Mouse (Mus musculus): ENCODE data around the gene Nynrin. TPM values are rescaled to one million over a fixed set of nuclear protein-coding genes. Genes with fewer than 3 reads are reported as not detected.

Nynrin gene
- polyA plus RNA-seq, 1 experiment from 2014 or later = 25.0 TPM

DNA sequence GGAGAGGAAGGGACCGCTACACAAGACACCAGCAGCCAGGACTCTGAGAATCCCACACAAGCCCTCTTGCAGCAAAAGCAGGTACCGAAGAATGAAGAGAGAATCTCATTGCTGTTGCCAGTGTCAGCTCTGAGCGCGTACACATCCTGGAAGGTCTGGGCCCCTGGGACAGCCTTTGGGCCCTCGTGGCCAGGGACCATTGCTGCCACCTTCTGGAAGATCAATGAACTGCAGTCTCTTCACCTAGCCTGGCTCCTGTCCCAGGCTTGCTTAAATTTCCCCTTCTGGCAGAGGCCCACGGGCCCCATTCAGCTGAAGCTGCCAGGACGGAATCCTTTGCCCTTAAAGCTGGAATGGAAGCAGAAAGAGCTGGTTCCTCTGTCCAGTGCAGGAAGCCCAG, 10.0 kb downstream of the Nynrin start:
- Histone ChIP-seq H3K27ac (replicated peaks) (peak overlapping the region; percentile 48; the same call in 1 of the 2 replicates), H3K4me2 (replicated peaks) (no peak overlapping the region)
- 22% methylated on average over 7 of the region's 7 CpGs for WGBS

GRCm38 (mm10) chr14:55866962-55867361, 13.2 kb downstream of the Nynrin start:
- no peak overlapping the region for H3K9ac ChIP-seq
- no peak overlapping the region for H3K4me3 ChIP-seq (replicated peaks)
- H3K9me3 ChIP-seq (replicated peaks) = no peaks in the 10 kb centered on the region
- no peak overlapping the region for H3K4me2 ChIP-seq (replicated peaks)
- H3K36me3 ChIP-seq = peaks cover 92% of the 10 kb centered on the region
- no peak for ATAC-seq (ENCODE audit: insufficient number of reproducible peaks, low FRiP score, low TSS enrichment, low read depth)
- peaks cover 21% of the 10 kb centered on the region for H3K4me1 ChIP-seq
- WGBS = 38% methylated on average over 4 of the region's 4 CpGs
- H3K27me3 ChIP-seq = no peaks in the 10 kb centered on the region
- no peak overlapping the region for H3K27ac ChIP-seq (replicated peaks)

More for the DNA sequence above, 10.0 kb downstream of the Nynrin start:
- peaks cover 61% of the 10 kb centered on the region for H3K36me3 ChIP-seq
- peaks cover 40% of the 10 kb centered on the region for H3K4me1 ChIP-seq
- no peaks in the 10 kb centered on the region for H3K9me3 ChIP-seq (replicated peaks)
- no peak overlapping the region for H3K9ac ChIP-seq
- no peak overlapping the region for H3K4me3 ChIP-seq (replicated peaks)
- peak; percentile 75 for ATAC-seq (ENCODE audit: insufficient number of reproducible peaks, low FRiP score, low TSS enrichment, low read depth)
- no peaks in the 10 kb centered on the region for H3K27me3 ChIP-seq

- WGBS = 88% methylated on average over 14 of the region's 14 CpGs
- no peaks in the 10 kb centered on the region for H3K9me3 ChIP-seq (replicated peaks)
Observed at GRCm38 (mm10) chr14:55868230-55869026, 14.6 kb downstream of the Nynrin start.

GRCm38 (mm10) chr14:55869538-55869937, 15.7 kb downstream of the Nynrin start:
- no peak overlapping the region for H3K4me3 ChIP-seq (replicated peaks)
- no peak overlapping the region for H3K27ac ChIP-seq (replicated peaks)
- H3K4me2 ChIP-seq (replicated peaks) = no peak overlapping the region
- WGBS = 90% methylated on average over 6 of the region's 6 CpGs
- no peaks in the 10 kb centered on the region for H3K9me3 ChIP-seq (replicated peaks)
- peaks cover 13% of the 10 kb centered on the region for H3K4me1 ChIP-seq
- no peaks in the 10 kb centered on the region for H3K27me3 ChIP-seq
- peaks cover 82% of the 10 kb centered on the region for H3K36me3 ChIP-seq
- H3K9ac ChIP-seq = no peak overlapping the region
- ATAC-seq (ENCODE audit: insufficient number of reproducible peaks, low FRiP score, low TSS enrichment, low read depth) = no peak

More at GRCm38 (mm10) chr14:55868230-55869026, 14.6 kb downstream of the Nynrin start:
- H3K4me1 ChIP-seq = peaks cover 10% of the 10 kb centered on the region
- no peak overlapping the region for H3K4me2 ChIP-seq (replicated peaks)
- no peak overlapping the region for H3K4me3 ChIP-seq (replicated peaks)
- no peaks in the 10 kb centered on the region for H3K27me3 ChIP-seq
- no peak overlapping the region for H3K9ac ChIP-seq
- no peak overlapping the region for H3K27ac ChIP-seq (replicated peaks)
- ATAC-seq (ENCODE audit: insufficient number of reproducible peaks, low FRiP score, low TSS enrichment, low read depth) = no peak
- peaks cover 92% of the 10 kb centered on the region for H3K36me3 ChIP-seq

GRCm38 (mm10) chr14:55872039-55872438, 18.2 kb downstream of the Nynrin start:
- ATAC-seq (ENCODE audit: insufficient number of reproducible peaks, low FRiP score, low TSS enrichment, low read depth) = no peak
- no peak overlapping the region for H3K4me3 ChIP-seq (replicated peaks)
- 91% methylated on average over 12 of the region's 12 CpGs for WGBS
- H3K27ac ChIP-seq (replicated peaks) = no peak overlapping the region
- no peaks in the 10 kb centered on the region for H3K27me3 ChIP-seq
- H3K4me1 ChIP-seq = peaks cover 13% of the 10 kb centered on the region
- no peaks in the 10 kb centered on the region for H3K9me3 ChIP-seq (replicated peaks)
- H3K9ac ChIP-seq = no peak overlapping the region
- peaks cover 57% of the 10 kb centered on the region for H3K36me3 ChIP-seq
- no peak overlapping the region for H3K4me2 ChIP-seq (replicated peaks)

DNA sequence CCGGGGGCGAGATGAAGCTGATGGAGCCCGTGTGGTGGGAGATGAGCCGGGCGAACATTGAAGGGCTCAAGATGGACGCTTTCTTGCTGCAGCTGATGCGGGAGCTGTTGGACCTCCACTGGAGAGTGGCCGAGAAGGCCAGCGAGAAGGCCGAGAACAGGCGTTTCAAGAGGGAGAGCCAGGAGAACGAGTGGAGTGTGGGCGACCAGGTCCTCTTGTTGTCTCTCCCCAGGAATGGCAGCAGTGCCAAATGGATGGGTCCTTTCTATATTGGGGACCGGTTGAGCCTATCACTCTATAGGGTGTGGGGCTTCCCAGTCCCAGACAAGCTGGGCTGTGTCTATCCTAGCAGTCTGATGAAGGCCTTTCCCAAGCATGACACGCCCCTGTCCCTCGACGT, 18.7 kb downstream of the Nynrin start:
- H3K4me2 ChIP-seq (replicated peaks) = no peak overlapping the region
- no peaks in the 10 kb centered on the region for H3K27me3 ChIP-seq
- peaks cover 54% of the 10 kb centered on the region for H3K36me3 ChIP-seq
- peaks cover 16% of the 10 kb centered on the region for H3K4me1 ChIP-seq
- H3K27ac ChIP-seq (replicated peaks) = no peak overlapping the region
- ATAC-seq (ENCODE audit: insufficient number of reproducible peaks, low FRiP score, low TSS enrichment, low read depth) = no peak
- WGBS = 86% methylated on average over 17 of the region's 17 CpGs
- no peaks in the 10 kb centered on the region for H3K9me3 ChIP-seq (replicated peaks)
- H3K4me3 ChIP-seq (replicated peaks) = no peak overlapping the region
- H3K9ac ChIP-seq = no peak overlapping the region

DNA sequence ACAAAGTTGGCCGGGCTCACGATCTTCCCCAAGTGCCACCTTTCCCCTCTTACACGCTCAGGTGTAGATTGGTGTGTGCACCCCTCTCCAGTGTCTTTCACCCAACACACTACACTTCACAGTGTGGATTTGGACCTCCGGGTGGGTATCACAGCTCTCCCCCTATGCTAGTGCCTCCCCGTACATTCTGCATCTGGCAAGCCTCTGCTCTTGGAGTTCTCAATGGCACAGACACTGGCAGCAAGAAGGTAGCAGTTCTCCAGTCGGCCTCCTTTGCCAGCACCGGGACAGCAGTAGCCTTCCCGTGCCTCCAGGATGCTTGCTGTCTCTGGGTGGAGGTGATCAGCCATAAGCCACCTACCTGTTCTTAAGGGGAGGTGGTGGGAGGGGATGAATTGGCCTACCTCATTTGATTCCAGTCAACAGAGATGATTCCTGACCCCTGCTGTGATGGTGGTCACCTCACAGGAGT, 19.5 kb downstream of the Nynrin start:
- H3K9ac ChIP-seq = no peak overlapping the region
- 76% methylated on average over 8 of the region's 8 CpGs for WGBS

GRCm38 (mm10) chr14:55873714-55874683, 20.2 kb downstream of the Nynrin start:
- peak overlapping the region; percentile 13 for H3K4me3 ChIP-seq (replicated peaks)
- H3K27ac ChIP-seq (replicated peaks) = no peak overlapping the region; the same call in 1 of the 2 replicates

More for the DNA sequence above, 19.5 kb downstream of the Nynrin start:
- no peaks in the 10 kb centered on the region for H3K9me3 ChIP-seq (replicated peaks)
- peaks cover 46% of the 10 kb centered on the region for H3K36me3 ChIP-seq
- H3K27me3 ChIP-seq = no peaks in the 10 kb centered on the region
- no peak for ATAC-seq (ENCODE audit: insufficient number of reproducible peaks, low FRiP score, low TSS enrichment, low read depth)
- H3K27ac ChIP-seq (replicated peaks) = no peak overlapping the region
- no peak overlapping the region for H3K4me2 ChIP-seq (replicated peaks)
- no peak overlapping the region for H3K4me3 ChIP-seq (replicated peaks)
- H3K4me1 ChIP-seq = peaks cover 21% of the 10 kb centered on the region

DNA sequence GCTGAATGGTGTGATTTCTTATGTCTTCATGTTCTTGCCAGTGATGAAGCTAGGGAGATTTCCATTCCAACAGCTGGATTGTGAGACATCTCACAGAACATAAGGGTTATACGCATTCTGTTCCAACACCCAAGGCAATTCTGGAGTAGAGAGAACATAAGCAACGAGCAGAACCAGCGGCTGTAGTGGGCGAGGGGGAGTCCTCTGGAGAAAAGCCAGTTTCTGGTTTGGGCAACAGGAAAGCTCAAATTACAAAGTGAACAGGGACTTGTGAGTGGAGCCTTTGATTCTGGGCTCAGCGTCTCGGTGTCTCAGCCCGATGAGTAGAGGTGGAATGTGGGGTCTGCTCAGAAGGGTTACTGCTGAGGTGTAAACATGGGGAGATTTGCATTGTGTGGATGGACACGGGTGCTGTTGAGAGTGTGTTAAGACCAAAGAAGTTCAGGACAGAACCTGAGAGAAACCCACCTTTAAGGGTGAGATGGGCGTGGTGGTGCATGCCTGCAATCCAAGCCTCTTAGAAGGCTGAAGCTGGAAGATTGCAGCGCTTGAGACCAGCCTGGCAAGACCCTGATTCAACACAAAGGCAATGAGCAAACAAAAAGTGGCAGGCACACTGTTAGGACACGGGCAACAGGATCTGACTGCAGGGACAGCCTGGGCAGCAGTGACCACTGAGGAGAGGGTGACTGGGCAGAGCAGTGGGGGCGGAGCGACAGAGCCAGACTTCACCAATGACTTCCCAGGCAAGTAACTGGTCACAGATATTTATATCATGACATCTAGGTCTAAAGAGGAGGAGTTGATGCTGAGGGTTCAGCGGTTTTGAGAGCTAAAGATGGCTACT, 23.9 kb downstream of the Nynrin start:
- Histone ChIP-seq H3K27me3 (no peaks in the 10 kb centered on the region), H3K4me1 (peaks cover 23% of the 10 kb centered on the region), H3K4me3 (replicated peaks) (no peak overlapping the region), H3K36me3 (peaks cover 4% of the 10 kb centered on the region; the same call in 1 of the 2 replicates), H3K9me3 (replicated peaks) (no peaks in the 10 kb centered on the region), H3K27ac (replicated peaks) (no peak overlapping the region), H3K4me2 (replicated peaks) (no peak overlapping the region; the same call in 1 of the 2 replicates), H3K9ac (no peak overlapping the region)
- 10% methylated on average over 14 of the region's 14 CpGs for WGBS
- no peak for ATAC-seq (ENCODE audit: insufficient number of reproducible peaks, low FRiP score, low TSS enrichment, low read depth)

More at GRCm38 (mm10) chr14:55873714-55874683, 20.2 kb downstream of the Nynrin start:
- Histone ChIP-seq H3K9ac (no peak overlapping the region; the same call in 1 of the 2 replicates), H3K4me1 (peaks cover 23% of the 10 kb centered on the region), H3K27me3 (no peaks in the 10 kb centered on the region), H3K36me3 (peaks cover 39% of the 10 kb centered on the region), H3K4me2 (replicated peaks) (peak overlapping the region; percentile 45), H3K9me3 (replicated peaks) (no peaks in the 10 kb centered on the region)
- WGBS = 12% methylated on average over 30 of the region's 30 CpGs
- ATAC-seq (ENCODE audit: insufficient number of reproducible peaks, low FRiP score, low TSS enrichment, low read depth) = peak; percentile 21; the same call in 1 of the 2 replicates

DNA sequence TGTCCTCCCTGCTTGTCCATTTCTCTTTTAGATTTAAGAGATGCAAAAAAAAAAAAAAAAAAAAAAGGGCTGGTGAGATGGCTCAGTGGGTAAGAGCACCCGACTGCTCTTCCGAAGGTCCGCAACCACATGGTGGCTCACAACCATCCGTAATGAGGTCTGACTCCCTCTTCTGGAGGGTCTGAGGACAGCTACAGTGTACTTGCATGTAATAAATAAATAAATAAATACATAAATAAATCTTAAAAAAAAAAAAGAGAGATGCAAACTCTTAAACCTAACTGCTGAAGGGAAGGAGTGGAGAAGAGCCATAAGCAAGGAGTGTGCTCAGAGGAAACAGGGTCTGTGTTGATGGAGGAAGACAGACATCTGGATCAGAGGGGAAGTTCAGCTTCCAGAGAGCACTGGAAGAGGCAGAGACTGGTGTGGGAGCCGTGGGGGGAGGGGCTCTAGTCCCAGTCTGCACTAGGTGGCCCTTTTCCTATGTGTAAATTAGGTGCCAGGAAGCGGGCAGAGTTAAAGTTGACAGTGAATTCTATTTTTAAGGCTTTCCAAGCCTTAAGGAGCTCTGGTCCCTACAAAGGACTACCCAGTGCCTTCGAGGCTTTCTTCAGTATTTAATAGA, 24.6 kb downstream of the Nynrin start:
- Histone ChIP-seq H3K4me2 (replicated peaks) (no peak overlapping the region; the same call in 1 of the 2 replicates), H3K27me3 (no peaks in the 10 kb centered on the region), H3K4me1 (peaks cover 20% of the 10 kb centered on the region), H3K9me3 (replicated peaks) (no peaks in the 10 kb centered on the region), H3K36me3 (no peaks in the 10 kb centered on the region), H3K4me3 (replicated peaks) (no peak overlapping the region), H3K27ac (replicated peaks) (no peak overlapping the region), H3K9ac (no peak overlapping the region)
- no peak for ATAC-seq (ENCODE audit: insufficient number of reproducible peaks, low FRiP score, low TSS enrichment, low read depth)
- WGBS = 26% methylated on average over 7 of the region's 7 CpGs
